Mouse (Mus musculus) testis, adult 2 months (tissue): Measurements from ENCODE around the gene Uimc1.

Experiments used
- CTCF ChIP-seq: fragments of 200-500 bp; IDR thresholded peaks from 2 replicates; pipeline ENCODE4 v1.5.1; 2012; ENCODE audit warnings: low read depth, mild to moderate bottlenecking, inconsistent platforms, low read length, moderate library complexity; ENCODE audit not compliant: control insufficient read depth, insufficient read depth, insufficient replicate concordance
- POLR2A ChIP-seq: fragments of 200-500 bp; IDR thresholded peaks from 2 replicates; pipeline ENCODE4 v1.6.1; 2012; ENCODE audit warnings: low read depth, mild to moderate bottlenecking, inconsistent platforms, low read length, moderate library complexity; ENCODE audit not compliant: control insufficient read depth

- TF ChIP-seq CTCF (no peak), POLR2A (no peak)
Observed at GRCm38 (mm10) chr13:55103351-55103750, 3.3 kb upstream of the Uimc1 start.
